Mouse (Mus musculus): ENCODE results near the gene Oxnad1. TPM values are rescaled to one million over a fixed set of nuclear protein-coding genes. Genes with fewer than 3 reads are reported as not detected.
"Not testable (repeated sequence)": the region's sequence is repeated elsewhere in the genome, so short reads cannot be mapped to it uniquely, and the experiment has no call there.

Gene Oxnad1
- total RNA-seq, 2 experiments from 2014 or later = 30.2 to 32.9 TPM

DNA sequence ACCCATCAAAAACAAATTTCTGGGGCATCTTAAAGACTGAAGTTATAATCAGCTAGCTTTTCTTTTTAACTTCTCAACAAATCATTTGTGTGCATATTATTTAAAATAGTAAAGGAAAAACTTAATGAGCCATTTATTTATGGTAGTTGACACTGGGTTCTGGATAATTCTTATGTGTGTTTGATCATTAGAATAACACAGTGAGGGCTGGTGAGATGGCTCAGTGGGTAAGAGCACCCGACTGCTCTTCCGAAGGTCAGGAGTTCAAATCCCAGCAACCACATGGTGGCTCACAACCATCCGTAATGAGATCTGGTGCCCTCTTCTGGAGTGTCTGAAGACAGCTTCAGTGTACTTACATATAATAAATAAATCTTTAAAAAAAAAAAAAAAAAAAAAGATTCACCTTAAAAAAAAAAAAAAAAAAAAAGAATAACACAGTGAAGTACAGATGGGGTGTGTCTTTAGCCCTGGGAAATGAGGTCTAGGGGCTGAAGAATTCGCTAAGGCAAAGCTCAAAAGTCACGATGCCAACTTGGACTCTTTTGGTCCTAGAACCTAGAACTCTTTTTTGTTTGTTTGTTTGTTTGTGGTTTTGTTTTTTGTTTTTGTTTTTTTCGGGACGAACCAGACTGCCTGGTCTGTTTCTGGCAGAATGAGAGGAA lies 2.5 kb downstream of the Oxnad1 start:
- DNase-seq (ENCODE audit: low spot score in 2 of 2) = not testable (repeated sequence)

DNA sequence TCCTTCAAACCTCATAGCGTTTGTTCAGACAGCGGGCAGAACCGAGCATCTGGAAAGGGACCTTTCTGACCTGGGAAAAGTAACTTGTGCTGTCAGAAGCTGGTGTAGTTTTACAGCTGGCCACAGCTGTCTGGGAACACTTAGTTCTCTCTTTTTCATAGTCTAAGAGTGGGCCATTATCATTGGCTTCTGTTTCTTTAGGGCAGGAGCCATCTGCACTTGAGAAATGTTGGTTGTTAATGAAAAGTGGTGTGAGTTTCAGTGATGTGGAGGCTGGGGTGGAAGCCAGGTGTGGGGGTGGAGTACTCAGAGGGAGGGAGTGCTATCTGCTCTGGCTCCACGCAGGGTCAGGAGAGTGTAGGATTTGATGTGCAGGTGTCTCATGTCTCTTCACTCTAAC lies 6.0 kb downstream of the Oxnad1 start:
- no peak for DNase-seq (ENCODE audit: low spot score in 2 of 2)

DNA sequence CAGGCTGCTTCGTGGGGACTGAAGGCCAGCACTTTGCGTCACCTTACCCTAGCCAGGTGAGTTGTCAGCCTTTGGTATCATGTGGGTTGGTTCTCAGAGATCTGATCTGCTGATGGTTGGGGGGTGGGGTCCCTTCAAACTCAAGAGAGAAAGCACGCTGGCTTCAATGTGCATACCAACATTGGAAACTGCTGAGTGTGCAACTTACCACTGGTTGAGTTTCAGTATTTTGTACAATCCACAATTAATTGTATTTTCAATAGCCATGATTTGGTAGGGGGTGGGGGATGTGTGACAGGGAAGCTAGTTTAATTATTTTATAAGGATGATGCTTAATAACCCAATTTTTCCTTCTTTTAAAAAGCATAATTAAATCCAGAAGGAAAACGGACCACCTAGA lies 6.5 kb downstream of the Oxnad1 start:
- DNase-seq (ENCODE audit: low spot score in 2 of 2) = no peak

DNA sequence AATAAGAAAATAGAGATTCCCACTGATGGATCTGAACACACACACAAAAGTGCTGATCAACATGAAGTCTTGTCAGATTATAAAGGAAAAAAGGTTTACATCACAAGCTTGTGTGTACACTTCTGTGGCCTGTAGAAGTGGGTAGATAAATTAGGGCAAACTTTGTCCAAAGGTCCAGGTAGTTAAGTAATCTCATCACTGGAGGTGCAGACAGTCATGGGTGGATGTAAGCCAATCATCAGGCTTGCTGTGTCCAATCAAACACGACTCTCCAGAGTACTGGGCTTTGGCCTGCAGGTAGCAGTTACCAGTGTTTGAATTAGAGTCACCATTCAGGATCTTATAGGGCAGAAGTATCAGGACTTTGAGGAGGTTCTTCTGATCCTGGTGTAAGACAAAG lies 7.8 kb downstream of the Oxnad1 start:
- no peak for DNase-seq (ENCODE audit: low spot score in 2 of 2)

DNA sequence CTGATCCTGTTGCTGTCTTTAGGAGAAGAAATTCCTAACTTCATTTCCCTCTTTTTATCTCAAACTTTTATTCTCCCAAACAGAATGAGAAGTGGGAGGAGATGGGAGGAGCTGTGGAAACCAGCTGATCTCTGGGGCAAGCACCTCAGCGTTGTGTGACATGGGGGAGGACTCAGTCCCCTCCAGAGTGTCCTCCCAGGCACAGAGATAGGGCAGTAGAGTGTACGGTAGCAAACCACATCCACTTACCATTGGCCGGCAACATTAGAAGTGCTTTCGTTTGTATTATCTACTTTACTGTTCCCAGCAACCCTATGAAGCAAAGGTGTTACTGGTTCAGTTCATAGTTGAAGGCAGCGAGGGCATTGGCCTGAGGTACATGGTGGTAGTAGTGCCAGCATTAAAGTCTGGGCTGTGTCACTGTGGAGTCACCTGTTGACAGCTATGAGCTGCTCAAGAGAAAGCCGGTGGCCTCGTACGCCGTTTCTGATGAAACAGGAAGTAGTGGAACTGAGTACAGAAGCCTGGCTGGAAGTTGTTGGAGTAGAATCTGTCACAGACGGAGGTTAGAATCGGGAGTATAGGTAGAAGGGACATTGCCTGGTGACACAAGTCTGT lies 8.4 kb downstream of the Oxnad1 start:
- no peak for DNase-seq (ENCODE audit: low spot score in 2 of 2)

DNA sequence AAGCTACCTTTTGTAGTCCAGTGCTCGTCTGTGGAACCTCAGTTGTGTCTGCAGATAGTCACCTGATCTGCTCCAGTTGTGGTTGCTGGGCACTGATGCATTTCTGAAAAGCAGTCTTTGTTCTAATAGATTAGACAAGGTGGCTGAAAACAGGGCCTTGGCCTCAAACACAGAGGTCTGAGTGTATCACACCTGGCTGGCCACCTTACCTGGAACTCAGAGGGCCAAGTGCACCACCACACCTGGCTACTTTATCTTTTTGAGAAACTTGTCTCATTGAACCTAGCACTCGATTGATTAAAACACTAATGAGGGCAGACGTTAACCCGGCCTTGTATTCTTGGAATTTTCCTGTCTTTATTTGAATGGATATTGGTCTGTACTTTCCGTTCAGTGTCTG lies 10.5 kb downstream of the Oxnad1 start:
- no peak for DNase-seq (ENCODE audit: low spot score in 2 of 2)

DNA sequence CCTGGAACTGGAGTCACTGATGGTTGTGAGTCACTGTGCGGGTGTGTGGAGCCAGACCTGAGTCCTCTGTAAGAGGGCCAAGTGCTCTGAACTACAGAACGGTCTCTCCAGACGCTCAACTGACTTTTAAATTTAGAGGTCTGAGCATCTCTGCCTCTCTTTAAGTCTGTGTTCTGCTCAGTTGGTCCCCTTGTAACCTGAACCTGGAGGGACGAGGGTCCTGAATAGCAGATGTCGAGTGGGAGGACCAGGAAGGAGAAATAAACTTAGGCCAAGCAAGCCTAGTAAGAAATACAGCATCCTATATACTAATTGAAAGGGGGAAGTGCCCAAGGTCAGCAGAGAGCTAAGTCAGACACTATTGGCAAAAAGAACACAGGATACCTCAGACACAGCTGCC lies 11.6 kb downstream of the Oxnad1 start:
- no peak for DNase-seq (ENCODE audit: low spot score in 2 of 2)

DNA sequence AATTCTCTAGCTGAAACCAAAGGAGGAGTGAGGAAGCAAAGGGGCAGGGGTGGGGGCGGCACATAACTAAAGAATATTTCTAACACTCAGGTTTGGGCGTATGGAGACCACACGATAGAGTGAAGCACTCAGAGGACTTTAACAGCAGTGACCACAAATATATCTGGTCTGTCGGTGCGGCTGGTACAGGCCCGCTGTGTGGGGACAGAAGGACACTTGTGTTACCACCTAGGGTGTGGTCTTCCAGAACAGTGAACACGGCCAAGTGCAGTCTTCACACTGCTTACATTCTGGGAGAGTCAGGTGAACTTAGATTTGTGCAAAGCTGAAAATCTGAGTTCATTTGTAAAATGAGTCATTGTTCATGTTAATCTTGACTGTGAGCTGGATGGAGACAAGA lies 12.5 kb downstream of the Oxnad1 start:
- DNase-seq (ENCODE audit: low spot score in 2 of 2) = no peak

DNA sequence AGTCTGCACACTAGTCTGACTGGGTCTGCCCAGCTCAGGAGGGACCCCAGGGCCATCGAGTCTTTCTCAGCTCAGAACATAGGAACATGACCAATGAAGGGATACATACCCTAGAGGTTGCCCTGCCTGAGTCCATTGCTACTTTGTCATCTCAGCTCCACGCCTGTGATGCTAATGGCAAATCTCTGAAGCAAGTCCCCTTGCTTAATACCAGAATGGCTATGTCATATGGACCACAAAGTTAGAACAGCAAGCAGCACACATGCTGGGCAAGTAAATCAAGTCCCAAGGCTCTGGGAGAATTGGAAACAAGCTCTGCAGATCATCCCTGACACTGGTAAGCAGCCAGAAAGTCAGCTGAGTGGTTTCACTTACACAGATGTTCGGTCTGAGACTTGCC lies 13.8 kb downstream of the Oxnad1 start:
- no peak for DNase-seq (ENCODE audit: low spot score in 2 of 2)

DNA sequence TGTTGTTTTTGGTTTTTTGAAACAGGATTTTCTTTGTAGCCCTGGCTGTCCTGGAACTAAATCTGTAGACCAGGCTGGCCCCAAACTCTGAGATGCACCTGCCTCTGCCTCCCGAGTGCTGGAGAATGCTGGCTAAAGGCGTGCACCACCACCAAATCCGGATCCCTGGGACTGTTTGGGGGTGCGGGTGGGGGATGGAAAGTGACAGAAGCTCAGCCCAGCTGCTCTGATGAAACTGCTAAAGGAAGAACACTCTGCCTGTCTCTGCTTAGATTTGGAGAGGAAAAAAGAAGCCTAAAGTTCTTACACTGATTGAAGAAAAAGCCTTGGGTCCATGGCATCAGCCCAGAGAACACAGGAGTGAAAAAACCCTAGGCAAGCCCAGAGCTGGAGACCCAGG lies 18.4 kb downstream of the Oxnad1 start:
- no peak for DNase-seq (ENCODE audit: low spot score in 2 of 2)

DNA sequence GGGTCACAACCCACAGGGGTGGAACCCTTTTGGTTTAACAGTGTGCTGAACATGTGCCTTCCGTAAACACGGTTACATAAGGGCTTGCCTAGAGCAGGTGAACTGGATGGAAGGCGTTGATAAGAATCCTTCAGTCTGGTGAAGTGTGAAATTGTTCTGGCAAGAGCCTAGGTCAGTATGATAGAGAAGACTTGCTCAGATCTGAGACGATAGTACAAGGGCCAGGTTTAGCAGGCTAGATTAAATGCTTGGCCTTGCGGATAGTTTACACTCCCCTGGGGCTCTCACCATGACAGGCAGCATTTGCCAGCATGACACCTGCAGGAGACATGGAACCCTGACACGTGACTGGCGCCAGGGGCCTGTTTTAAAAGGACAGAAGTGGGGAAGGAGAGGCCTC lies 20.5 kb downstream of the Oxnad1 start:
- no peak for DNase-seq (ENCODE audit: low spot score in 2 of 2)

DNA sequence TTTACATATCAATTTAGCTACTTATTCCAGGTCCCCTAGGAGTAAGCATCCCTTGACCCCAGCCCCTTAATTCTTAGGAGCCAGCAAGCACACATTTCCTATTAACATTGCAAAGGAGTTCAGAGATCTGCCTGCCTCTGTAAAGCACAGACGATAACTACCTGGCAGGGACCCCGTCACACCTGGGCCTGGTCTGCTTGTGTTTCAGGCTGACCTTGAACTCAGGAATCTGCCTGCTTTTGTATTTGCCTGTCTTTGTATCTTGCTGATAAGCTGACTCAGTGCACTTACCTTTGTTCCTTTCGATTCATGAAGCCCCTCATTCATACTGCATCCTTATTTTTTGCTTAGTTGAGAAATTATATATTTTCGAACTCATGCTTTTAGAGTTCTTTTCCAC lies 21.7 kb downstream of the Oxnad1 start:
- no peak for DNase-seq (ENCODE audit: low spot score in 2 of 2)

DNA sequence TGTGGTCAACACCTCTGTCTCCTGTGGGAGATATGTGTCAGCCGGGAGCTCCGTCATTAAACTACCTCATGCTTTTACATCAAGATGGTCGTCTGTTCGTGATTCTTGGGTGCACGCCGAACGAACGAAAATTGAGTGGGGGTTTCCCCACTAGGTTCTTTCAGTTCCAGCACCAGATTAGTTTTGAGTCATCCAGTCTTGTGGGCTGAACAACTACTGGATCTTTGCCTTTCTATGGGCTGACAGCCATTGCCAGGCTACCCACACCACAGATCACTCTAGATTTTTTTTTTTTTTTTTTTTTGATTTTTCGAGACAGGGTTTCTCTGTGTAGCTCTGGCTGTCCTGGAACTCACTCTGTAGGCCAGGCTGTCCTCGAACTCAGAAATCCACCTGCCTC lies 26.9 kb downstream of the Oxnad1 start:
- not testable (repeated sequence) for DNase-seq (ENCODE audit: low spot score in 2 of 2)

DNA sequence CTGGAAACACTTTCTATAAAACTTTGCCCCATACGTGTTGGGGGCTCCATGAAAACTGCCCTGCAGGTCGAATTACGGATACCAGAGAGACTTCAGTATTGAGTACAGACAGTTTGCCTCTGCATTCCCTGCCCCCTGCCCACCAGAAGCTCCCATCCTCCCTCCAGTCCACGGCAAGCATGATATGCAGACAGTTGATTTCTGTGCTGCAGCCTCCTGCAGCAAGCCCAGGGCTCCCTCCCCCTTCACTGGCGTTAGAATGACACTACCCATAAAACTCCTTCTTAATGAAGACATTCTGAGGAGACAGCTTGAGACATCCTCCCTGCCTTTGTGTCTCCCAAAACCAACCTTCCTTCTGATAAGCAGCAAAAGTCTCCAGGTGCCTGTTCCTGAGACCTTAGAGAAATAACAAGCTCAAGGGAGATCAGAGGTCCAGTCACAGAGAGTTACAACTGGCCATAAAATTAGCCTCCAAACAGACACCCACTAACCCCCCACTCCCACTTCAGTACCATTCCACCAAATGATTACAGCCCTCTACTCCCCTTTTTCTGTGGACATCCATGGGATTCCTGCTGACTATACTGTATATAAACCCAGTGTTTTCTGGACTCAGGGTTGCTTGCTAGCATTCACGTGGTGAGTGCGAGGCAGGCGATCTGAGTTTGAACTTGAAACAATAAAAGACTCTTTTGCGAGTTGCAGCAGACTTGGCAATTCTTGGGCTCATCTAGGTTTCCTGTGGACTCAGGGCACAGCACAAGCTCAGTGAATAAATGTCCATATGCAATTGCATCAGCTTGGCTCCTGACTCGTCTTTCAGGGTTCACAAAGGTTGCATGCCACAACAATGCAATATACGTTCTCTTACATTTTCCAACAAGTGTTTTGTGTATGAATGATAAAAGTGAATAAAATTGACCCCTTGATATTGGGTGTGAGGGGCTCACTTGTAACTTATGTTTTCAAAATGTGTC lies 36.1 kb downstream of the Oxnad1 start:
- DNase-seq (ENCODE audit: low spot score in 2 of 2) = no peak

DNA sequence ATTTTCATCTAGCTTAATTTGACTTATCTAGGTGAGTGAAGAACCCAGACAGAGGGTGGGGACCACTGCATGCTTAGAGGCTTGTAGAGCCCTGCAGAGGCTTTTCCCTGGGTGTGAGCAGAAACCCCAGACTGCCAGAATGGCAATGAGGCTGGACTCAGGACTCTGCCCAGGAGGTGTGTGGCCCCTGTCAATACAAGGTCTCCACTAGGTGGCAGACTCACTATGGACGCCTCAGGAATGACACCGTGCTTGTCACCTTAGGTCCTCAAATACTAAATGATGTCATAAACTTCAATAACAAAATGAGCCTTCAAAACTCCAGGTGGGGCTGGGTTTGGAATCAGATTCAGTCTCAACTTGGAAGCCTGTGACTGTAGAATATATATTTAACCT lies 36.7 kb downstream of the Oxnad1 start:
- DNase-seq (ENCODE audit: low spot score in 2 of 2) = no peak

DNA sequence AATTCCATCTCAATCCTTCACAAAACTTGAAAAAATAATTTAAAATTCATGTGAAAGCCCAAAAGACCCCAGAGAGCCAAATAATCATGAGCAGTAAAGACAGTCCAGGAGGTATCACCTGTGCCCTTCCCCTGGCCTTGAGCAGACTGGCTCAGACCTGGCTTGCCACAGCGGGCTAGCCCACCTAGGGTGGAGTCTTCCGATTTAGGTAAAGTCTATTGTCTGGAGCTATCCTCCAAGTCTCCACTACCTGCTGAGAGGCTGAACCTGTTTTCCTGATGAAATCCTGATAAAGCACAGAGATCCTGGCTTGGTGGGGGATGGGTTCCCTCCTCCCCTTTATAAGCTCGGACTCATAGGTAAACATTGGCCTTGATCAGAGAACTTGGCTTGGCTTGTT lies 39.1 kb downstream of the Oxnad1 start:
- DNase-seq (ENCODE audit: low spot score in 2 of 2) = no peak

DNA sequence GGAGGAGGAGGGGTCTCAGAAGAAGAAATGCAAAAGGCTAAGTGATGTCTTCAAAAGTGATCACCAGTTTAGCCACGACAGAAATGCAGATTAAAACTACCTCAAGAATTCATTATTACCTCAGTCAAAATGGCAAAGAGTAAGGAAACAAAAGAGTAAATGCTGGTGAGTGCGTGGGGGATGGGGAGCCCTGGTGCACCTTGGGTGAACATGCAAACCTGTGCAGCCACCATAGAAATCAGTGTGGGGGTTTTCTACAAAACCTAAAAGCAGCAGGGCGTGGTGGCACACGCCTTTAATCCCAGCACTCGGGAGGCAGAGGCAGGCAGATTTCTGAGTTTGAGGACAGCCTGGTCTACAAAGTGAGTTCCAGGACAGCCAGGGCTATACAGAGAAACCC lies 40.1 kb downstream of the Oxnad1 start:
- DNase-seq (ENCODE audit: low spot score in 2 of 2) = not testable (repeated sequence)

DNA sequence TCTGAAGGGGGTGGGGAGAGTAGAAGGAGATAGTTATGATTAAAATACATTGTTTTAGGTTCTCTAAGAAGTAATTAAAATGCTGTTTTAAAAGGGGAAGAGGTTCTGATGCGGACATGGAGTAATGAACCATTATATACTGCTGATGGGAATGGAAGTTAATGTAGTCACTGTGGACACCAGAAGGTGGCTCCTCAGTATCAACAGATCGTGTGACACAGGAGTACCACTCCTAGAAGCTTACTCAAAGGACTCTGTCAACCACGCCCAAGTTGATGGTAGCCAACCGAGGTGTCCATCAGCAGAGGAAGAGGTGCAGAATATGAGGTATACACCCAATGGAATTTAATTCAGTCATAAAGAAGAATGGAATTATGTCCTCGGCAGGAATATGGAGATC lies 43.2 kb downstream of the Oxnad1 start:
- no peak for DNase-seq (ENCODE audit: low spot score in 2 of 2)

DNA sequence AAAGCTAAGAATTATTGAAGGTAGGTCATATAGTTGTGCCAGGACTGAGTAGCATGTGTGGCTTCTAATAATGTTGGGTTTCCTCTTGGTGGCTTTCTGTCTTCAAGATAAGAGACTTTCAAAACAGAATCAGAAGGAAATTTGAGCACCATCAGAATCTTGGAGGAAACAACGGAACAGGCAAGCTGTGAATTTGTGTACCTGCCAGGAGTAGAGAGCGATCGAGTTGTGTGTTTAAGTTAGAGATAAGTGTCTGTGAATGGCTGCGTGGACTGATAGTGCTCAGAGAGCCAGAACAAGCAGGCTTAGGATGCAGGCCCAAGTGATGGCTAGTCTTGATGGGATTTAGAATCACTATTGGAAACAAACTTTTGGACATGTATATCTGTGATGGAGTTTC lies 46.7 kb downstream of the Oxnad1 start:
- no peak for DNase-seq (ENCODE audit: low spot score in 2 of 2)

DNA sequence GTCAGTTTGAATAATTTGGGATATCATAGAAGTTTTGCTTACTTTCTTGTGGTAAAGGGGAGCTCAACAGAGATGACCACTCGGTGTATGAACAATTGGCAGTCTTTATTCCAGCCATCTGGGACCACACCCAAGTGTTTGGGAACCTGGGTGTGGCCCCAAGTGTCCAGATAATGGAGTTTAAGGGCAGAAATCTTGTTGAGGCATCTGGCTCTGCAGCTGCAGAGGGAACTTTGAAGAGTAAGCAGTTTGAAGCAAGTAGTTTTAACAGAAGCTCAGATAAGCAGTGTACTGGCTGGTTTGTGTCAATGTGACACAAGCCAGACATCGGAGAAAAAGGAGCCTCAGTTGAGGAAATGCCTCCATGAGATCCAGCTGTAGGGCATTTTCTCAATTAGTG lies 49.1 kb downstream of the Oxnad1 start:
- no peak for DNase-seq (ENCODE audit: low spot score in 2 of 2)

DNA sequence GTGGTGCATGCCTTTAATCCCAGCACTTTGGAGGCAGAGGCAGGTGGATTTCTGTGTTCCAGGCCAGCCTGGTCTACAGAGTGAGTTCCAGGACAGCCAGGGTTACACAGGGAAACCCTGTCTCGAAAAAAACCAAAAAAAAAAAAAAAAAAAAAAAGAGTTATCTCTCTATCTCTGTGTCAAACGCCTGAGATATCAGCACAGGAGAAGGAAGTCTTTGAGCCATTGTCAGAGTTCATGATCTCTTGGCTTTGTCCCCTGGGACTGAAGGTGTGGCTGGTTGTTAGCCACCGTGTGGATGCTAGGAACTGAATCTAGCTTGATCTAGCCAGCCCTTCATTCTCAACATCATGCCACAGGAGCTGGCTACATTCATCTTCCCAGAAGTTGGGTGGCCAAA lies 51.3 kb downstream of the Oxnad1 start:
- not testable (repeated sequence) for DNase-seq (ENCODE audit: low spot score in 2 of 2)

DNA sequence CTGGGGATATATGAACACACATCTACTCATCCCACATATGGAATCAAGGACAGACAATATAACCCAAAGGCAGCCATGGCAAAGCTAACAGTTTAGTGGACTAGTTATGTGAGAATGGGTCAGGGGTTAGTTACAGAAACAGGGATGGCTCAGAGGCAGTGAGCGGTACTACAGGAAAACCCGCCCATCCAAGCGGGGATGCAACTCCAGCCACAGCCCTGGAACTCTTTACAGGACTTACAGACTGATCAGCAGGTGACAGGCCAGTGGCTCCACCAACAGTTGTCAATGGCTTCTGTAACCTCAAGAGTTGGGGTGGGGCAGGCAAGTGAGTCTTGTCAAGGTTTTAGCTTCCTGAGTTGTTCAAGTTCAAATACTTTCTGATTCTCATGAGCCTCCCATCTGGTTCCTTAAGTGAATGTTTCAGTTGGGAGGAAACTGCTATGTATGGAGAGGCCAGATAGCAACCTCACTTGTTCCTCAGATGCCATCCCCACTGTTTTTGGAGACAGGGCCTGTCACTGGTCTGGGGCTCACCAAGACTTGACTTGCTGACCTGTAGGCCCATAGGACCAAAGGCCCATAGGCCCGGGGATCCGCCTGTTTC lies 55.3 kb downstream of the Oxnad1 start:
- no peak for DNase-seq (ENCODE audit: low spot score in 2 of 2)
